Mouse (Mus musculus): ENCODE measurements at regions not wholly inside any gene's neighbourhood (a gene's known extent, or its start where the extent isn't known, plus 50 kb on each side); places are given as distances from the start of the nearest gene placed in this dataset.

DNA sequence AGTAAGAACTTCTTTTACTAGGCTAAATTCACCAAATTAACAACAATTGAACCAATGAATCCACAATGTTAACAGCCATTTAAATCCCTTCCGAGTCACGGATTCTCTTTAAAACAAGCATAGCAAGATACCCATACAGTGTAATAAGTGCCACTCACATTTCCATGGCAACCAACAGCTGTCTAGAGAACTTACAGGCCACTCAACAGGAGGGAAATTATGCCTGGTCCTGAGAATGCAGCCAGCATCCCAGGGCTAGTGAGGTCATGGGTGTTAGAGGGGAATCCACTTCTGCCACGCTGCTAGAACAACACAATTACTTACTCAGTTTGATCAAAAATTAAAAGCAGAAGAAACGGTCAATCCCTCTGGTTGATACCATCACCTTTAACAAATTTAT, 296.7 kb downstream of the Klf6 start:
- TF ChIP-seq POLR2A (IDR thresholded peaks at IDR 0.05; ENCODE audit: insufficient read length, low read depth) (no peak), E2F4 (IDR thresholded peaks at IDR 0.05; ENCODE audit: insufficient read depth) (no peak), MYOD1 (IDR thresholded peaks at IDR 0.05; ENCODE audit: control insufficient read depth in 1 of 3, insufficient read length in 2 of 3, low read depth in 2 of 3) (no peak), MAX (IDR thresholded peaks at IDR 0.05; ENCODE audit: low read depth) (no peak), POLR2AphosphoS2 (IDR thresholded peaks at IDR 0.05; ENCODE audit: insufficient read length, low read depth) (no peak), SRF (IDR thresholded peaks at IDR 0.05; ENCODE audit: control insufficient read depth, insufficient read length, low read depth) (no peak)

Data from myocyte (in vitro differentiated cells).